Mouse (Mus musculus) neural tube, embryonic 12.5 days (tissue): ENCODE data around the gene Enpep. TPM values are rescaled to one million over a fixed set of nuclear protein-coding genes. Genes with fewer than 3 reads are reported as not detected.
A peak's percentile ranks its signal among the peaks of the same experiment; 100 is the strongest.

Experiments used
- ATAC-seq: fragments of 200-750 bp; cut with Nextera tagmentation; 2 replicates; pipeline ENCODE4 v1.8.0; 2017; ENCODE audit warnings: low read depth, mild to moderate bottlenecking, moderate TSS enrichment, moderate library complexity; ENCODE audit not compliant: low FRiP score
- H3K27ac ChIP-seq: fragments of 300-500 bp; sonication (generic); 2 replicates; pipeline ENCODE4 v1.5.1; 2016
- H3K27me3 ChIP-seq: fragments of 300-500 bp; sonication (generic); replicated peaks from 2 replicates; pipeline ENCODE4 v1.6.1; 2016; ENCODE audit warnings: mild to moderate bottlenecking
- H3K36me3 ChIP-seq: fragments of 300-500 bp; sonication (generic); 2 replicates; pipeline ENCODE4 v1.6.1; 2016; ENCODE audit warnings: mild to moderate bottlenecking
- H3K4me1 ChIP-seq: fragments of 300-500 bp; sonication (generic); 2 replicates; pipeline ENCODE4 v1.6.1; 2016
- H3K4me2 ChIP-seq: fragments of 300-500 bp; sonication (generic); replicated peaks from 2 replicates; pipeline ENCODE4 v1.6.1; 2016; ENCODE audit warnings: mild to moderate bottlenecking
- H3K4me3 ChIP-seq: fragments of 300-500 bp; sonication (generic); 2 replicates; pipeline ENCODE4 v1.5.1; 2016
- H3K9ac ChIP-seq: fragments of 300-500 bp; sonication (generic); 2 replicates; pipeline ENCODE4 v1.6.1; 2016; ENCODE audit warnings: mild to moderate bottlenecking
- H3K9me3 ChIP-seq: fragments of 300-500 bp; sonication (generic); 2 replicates; pipeline ENCODE4 v1.6.1; 2016; ENCODE audit warnings: mild to moderate bottlenecking
- WGBS: fragments of 180-500 bp; shearing (Covaris S2); methylation state at CpG from one replicate; pipeline ENCODE4 v1.1.7; 2016; 5-methylcytosine and 5-hydroxymethylcytosine counted together
- polyA plus RNA-seq: library from polyadenylated mRNA; unstranded; fragments of >200 nt; fragmentation: Nextera tagmentation; extraction: Ambion mirVana; gene quantifications from 2 replicates; pipeline ENCODE4 v1.2.1, GENCODE M21; 2016

Gene Enpep
- polyA plus RNA-seq, 1 experiment from 2014 or later = 1.2 TPM

DNA sequence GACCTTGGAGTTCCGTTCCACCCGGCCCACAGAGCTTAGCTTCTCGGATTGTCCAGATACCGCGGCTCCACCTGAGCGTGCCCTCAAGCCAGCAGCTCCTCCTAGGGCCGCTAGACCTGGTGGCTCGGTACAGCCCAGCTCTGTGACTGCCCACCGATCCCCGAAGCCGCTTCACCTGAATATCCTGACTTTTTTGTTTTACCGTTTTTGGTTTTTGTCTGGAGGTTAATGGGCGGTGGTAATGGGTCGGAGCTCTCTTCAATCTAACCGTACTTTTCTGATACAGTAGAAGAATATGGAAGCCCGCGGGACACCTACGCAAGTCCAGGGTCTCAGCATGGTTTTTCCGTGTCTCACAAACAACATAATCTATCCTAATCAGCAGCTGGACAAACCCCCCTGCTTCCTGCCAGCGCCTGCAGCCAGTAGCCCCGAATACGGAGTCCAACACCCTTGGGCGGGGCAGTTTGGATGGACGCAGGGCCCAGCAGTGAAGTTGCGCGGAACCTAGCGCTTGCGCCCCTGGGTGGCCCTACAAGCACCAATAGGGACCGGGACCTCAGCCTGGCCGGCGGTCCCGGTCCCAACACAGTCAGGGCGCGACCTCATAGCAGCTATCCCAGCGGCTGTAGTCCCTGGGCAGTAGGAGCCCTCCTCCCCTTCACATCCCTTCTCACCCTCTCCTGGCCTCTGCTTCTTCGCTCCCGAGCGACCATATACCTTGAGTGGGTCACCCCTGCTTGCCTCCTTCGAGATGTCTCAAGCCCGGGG lies 107.5 kb downstream of the Enpep start:
- peak; percentile 27; the same call in 1 of the 2 replicates for ATAC-seq
- Histone ChIP-seq H3K36me3 (no peaks in the 10 kb centered on the region), H3K4me2 (no peak overlapping the region), H3K9ac (no peak overlapping the region), H3K27me3 (peaks cover 87% of the 10 kb centered on the region), H3K27ac (no peak overlapping the region), H3K4me3 (peak overlapping the region; percentile 5; the same call in 1 of the 2 replicates), H3K4me1 (0 out of 2 replicates have a peak, but pooled peaks cover 2% of the 10 kb centered on the region), H3K9me3 (no peaks in the 10 kb centered on the region)
- under 1% methylated on average over 40 of the region's 40 CpGs for WGBS

DNA sequence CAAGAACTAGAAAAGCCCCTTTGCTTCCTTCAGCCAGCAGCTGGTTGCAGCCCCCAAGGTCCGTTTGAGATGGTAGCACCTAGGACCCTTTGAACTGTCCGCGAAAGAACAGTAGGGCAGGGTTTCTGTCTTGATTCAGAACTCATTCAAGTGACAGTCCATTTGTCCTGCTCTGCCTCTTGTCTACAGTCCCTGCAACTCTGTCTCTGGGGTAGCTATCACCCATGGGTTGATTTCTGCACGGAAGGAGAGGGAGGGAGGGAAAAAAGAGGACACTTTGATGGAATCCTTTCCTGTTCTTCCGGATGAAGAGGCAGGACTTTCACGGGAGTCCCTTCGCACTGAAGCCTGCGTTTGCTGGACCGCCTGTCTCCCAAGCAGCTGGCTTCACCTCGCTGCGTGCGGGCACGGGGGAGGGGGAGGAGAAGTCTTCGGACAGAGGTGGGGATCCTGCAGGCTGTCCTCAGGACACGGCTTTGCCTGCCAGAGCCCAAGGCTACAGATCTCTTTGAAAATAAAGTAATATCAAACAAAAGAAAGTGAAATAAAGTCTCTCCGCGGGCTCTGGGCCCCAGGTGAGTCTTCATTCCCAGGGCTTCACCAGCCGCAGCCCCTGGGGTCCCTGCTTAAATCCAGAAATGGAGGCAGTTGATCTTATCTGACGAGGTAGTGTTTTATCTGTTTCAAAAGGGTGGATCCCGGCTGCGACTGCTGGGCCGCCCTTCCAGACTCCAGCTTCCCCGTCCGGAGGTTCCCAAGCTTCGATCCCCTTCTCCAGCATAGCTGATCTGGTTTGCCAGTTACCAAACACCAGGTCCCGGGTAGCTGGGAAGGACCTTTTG lies 108.3 kb downstream of the Enpep start:
- WGBS = under 1% methylated on average over 26 of the region's 26 CpGs

DNA sequence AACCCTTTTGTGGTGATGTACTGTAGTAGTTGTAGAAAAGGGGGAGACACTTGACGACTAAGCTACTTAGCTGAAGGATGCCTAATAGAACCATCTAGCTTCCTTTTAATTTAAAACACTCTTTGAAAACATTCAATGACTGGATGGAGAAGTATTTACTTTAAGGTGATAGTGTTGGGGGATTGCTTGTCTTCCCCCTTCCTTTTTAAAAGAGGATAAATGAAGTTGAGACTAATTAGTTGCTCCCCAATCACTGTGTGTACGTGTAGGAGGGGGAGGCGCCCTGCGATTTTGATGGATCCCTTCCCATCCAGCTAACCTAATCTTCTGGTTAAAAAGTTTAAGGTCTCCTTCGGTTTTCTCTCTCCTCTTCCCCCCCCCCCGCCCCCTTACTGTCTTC lies 109.1 kb downstream of the Enpep start:
- Histone ChIP-seq H3K27me3 (peaks cover 95% of the 10 kb centered on the region), H3K4me2 (no peak overlapping the region), H3K27ac (no peak overlapping the region), H3K4me3 (no peak overlapping the region), H3K36me3 (no peaks in the 10 kb centered on the region), H3K4me1 (0 out of 2 replicates have a peak, but pooled peaks cover 2% of the 10 kb centered on the region), H3K9me3 (no peaks in the 10 kb centered on the region), H3K9ac (no peak overlapping the region)
- no peak for ATAC-seq
- WGBS = under 1% methylated on average over 6 of the region's 6 CpGs

More for the DNA sequence above, 108.3 kb downstream of the Enpep start:
- Histone ChIP-seq H3K36me3 (no peaks in the 10 kb centered on the region), H3K27ac (no peak overlapping the region), H3K4me1 (0 out of 2 replicates have a peak, but pooled peaks cover 2% of the 10 kb centered on the region), H3K4me2 (no peak overlapping the region), H3K9ac (no peak overlapping the region), H3K27me3 (peaks cover 94% of the 10 kb centered on the region), H3K9me3 (no peaks in the 10 kb centered on the region), H3K4me3 (no peak overlapping the region)
- 0 out of 2 replicates have a peak, but pooled peaks have one; percentile 11 for ATAC-seq

DNA sequence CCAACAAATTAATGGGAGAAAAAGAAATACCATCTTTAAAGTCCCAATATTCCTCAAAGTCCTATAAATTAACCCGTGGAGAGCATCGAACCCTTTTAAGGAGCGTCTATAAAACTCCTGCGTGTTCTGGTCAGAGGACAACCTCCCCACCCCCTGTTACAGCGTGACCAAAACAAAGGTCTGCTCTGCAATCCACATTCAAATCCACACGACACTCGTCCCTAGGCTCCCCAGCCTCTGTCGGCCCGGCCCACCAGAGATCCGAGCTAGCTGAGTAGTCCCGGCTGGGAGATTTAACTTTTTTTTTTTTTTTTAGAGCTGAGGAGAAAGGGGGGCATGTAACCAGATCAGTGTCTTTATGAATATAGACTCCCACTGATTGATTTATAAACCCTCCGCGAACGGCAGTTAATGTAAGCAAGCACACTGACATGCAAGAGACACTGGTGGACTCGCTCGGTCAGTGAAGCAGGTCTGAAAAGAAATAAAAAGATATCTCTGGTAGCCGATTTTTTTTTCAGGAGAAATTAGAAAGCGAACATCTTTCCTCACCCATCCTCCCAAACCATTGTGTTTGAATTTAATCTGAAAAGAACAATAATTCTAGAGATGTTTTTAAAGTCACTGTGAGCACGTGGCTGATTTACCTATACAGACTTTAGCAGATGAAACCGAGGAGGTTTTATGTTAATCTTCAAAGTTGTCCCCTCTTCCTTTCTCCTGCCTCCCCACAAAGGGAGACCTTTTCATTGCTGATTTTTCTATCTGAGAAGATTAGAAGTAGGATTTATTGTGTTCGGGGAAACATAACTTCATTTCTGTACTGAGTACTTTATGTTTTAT lies 109.9 kb downstream of the Enpep start:
- ATAC-seq = no peak
- H3K4me1 ChIP-seq = 0 out of 2 replicates have a peak, but pooled peaks cover 2% of the 10 kb centered on the region
- H3K27ac ChIP-seq = no peak overlapping the region
- no peaks in the 10 kb centered on the region for H3K36me3 ChIP-seq
- no peak overlapping the region for H3K4me3 ChIP-seq
- H3K9me3 ChIP-seq = no peaks in the 10 kb centered on the region
- under 1% methylated on average over 21 of the region's 21 CpGs for WGBS
- no peak overlapping the region for H3K4me2 ChIP-seq
- H3K27me3 ChIP-seq = peaks cover 95% of the 10 kb centered on the region
- no peak overlapping the region for H3K9ac ChIP-seq

DNA sequence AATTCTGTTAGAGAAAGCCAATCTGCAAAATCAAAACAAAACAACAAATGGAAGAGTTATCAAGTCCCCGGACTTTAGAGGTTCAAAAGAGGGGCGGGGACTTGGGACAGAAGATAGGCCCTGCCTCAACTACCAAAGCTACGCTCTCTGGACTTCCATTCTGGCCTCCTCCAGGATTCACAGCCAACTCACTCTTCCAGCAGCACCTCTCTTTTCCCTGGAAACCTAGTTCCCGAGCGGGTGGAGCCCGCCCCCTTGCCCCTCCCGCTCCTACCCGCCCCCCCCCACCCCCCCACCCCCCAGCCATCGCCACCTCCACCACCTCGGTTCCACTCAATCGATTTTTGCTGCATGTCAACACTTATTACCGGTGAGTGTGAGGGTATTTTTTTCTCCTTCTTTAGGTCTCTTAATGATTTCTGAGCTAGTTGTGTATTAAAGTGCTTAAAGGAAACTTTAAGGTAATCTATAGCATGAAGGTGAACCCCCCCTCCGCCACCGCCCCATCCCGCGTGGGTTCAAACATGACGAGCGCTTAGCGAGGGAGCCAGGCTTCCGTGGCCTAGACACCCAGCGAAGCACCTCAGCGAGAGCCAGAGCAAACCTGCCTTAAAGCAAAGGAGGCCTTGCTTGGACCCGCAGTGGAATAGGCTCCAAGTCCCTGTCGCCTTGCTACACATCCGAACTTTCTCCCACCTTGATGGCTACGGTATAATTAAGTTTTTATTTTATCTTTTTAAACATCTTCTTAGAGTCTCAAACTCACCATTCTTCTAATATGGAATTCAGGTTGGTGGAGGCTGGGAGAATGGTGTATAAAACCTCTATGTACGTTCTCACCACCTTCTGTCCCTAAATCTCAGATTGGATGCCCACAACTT lies 110.9 kb downstream of the Enpep start:
- WGBS = 2% methylated on average over 24 of the region's 27 CpGs
- no peak for ATAC-seq
- peaks cover 95% of the 10 kb centered on the region for H3K27me3 ChIP-seq
- 0 out of 2 replicates have a peak, but pooled peaks cover 2% of the 10 kb centered on the region for H3K4me1 ChIP-seq
- H3K4me2 ChIP-seq = no peak overlapping the region
- no peak overlapping the region for H3K4me3 ChIP-seq
- no peaks in the 10 kb centered on the region for H3K36me3 ChIP-seq
- H3K9me3 ChIP-seq = no peaks in the 10 kb centered on the region
- H3K27ac ChIP-seq = no peak overlapping the region
- no peak overlapping the region for H3K9ac ChIP-seq

DNA sequence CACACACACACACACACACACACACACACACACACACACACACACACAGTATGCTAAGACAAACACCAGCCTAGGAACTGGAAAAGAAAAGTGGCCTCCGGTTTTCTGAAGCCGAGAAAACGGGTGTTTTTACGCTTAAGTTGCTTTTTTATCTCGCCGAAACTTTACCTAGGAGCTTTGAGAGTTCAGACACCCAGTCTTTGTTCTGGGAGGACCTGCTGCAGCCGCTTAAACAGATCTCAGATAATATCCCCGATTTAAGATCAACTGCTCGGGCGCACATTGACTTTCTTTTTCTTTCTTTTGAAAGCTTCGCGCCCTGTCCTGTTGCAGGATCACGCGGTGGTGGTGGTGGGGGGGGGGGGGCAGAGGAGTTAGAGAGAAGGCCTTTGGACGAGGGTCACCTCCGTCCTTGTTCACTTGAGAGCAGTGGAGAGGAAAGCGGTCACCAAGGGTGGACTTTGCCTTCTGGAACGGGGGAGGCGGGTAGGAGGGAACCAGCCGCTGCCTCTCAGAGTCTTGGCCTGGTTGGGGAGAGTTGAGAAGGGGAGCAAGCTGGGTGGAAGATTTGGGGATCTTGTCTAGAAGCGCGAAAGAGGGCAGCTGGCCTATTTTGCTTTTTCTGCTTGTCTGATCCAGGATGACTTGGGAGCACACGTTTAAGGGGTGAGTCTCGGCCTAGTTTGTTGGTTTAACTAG lies 111.7 kb downstream of the Enpep start:
- H3K27me3 ChIP-seq = peaks cover 91% of the 10 kb centered on the region
- no peak overlapping the region for H3K4me2 ChIP-seq
- no peaks in the 10 kb centered on the region for H3K36me3 ChIP-seq
- no peak for ATAC-seq
- no peak overlapping the region for H3K9ac ChIP-seq
- H3K4me3 ChIP-seq = no peak overlapping the region
- 0 out of 2 replicates have a peak, but pooled peaks cover 5% of the 10 kb centered on the region for H3K4me1 ChIP-seq
- 1% methylated on average over 24 of the region's 24 CpGs for WGBS
- no peak overlapping the region for H3K27ac ChIP-seq
- H3K9me3 ChIP-seq = no peaks in the 10 kb centered on the region

DNA sequence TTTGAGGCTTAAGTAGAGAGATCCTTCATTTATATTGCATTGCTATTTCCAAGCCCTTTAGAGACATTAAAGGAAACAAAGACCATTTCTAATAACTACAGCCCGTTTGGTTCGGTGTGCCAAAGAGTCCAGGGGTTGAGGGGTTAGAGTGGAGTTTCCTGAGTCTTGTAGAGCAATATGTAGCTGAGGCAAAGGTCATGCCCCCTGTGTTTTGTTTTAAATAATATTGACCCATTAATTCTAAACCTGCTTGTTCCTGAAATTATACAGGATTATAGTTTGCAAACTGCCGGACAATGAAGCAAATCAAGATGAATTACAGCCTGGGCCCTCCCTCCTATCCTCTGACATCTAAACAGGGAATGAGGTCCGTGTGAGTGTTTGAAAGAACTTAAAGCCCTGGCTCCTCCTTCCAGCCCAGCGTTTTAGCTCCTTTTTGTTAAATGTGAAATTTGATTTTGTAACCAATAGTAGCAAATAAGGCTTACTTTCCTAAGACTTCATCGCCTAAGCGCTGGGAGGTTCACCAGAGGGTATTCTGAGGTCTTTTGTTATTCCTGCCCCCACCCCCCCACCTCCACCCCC lies 112.3 kb downstream of the Enpep start:
- ATAC-seq = no peak
- H3K36me3 ChIP-seq = no peaks in the 10 kb centered on the region
- 0 out of 2 replicates have a peak, but pooled peaks cover 11% of the 10 kb centered on the region for H3K4me1 ChIP-seq
- no peak overlapping the region for H3K27ac ChIP-seq
- H3K9me3 ChIP-seq = no peaks in the 10 kb centered on the region
- no peak overlapping the region for H3K4me2 ChIP-seq
- H3K4me3 ChIP-seq = no peak overlapping the region
- under 1% methylated on average over 7 of the region's 7 CpGs for WGBS
- peaks cover 91% of the 10 kb centered on the region for H3K27me3 ChIP-seq
- H3K9ac ChIP-seq = no peak overlapping the region

Other genes with a start within 250 kb of the Enpep start
- gene Pitx2, start 132.8 kb downstream of the Enpep start, polyA plus RNA-seq = 7.6 and 10.2 TPM in 2 replicates
- gene Elovl6, start 199.6 kb upstream of the Enpep start, polyA plus RNA-seq = 31.4 and 33.4 TPM in 2 replicates